Mouse (Mus musculus) embryonic fibroblast, embryonic 13.5 days (primary cell): ENCODE measurements at regions not wholly inside any gene's neighbourhood (a gene's known extent, or its start where the extent isn't known, plus 50 kb on each side); places are given as distances from the start of the nearest gene placed in this dataset.

Experiments
- H3K27ac ChIP-seq: 2 replicates; pipeline ENCODE4 v1.5.1; 2012; ENCODE audit warnings: low read length, control low read depth, inconsistent platforms; ENCODE audit not compliant: insufficient read depth
- H3K4me1 ChIP-seq: 2 replicates; pipeline ENCODE4 v1.6.1; 2011; ENCODE audit warnings: low read length; ENCODE audit not compliant: control insufficient read depth, insufficient read depth
- H3K4me3 ChIP-seq: 2 replicates; pipeline ENCODE4 v1.5.1; 2011; ENCODE audit warnings: mild to moderate bottlenecking, control low read depth, low read length; ENCODE audit not compliant: insufficient read depth
- CTCF ChIP-seq: IDR thresholded peaks from 2 replicates; pipeline ENCODE4 v1.5.1; 2011; ENCODE audit warnings: mild to moderate bottlenecking, control low read depth, low read length, moderate library complexity, borderline replicate concordance; ENCODE audit not compliant: insufficient read depth
- POLR2A ChIP-seq: IDR thresholded peaks from 2 replicates; pipeline ENCODE4 v1.6.1; 2011; ENCODE audit warnings: low read depth, mild to moderate bottlenecking, control low read depth, low read length, moderate library complexity

DNA sequence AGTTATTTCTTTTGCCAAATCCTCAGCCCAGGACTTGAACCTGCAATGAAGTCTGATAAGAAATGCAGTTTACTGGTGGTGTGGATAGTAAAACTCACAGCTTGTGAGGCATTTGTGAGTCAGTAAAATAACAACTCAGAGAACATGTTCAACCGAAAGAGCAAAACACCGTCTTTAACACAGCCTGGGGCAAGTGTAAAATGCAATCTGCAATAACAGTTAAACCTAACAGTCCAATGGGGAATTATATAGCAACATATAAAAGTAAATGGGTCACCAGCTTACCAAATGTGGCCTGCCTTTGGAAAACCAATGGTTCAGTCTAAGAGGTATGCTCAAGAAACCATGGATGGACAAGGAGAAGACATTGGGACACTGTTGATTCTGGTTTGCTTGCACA is 1117.0 kb upstream of the Flrt2 start:
- H3K4me1 ChIP-seq = no peaks in the 10 kb centered on the region
- H3K4me3 ChIP-seq = no peak overlapping the region
- H3K27ac ChIP-seq = no peak overlapping the region
- TF ChIP-seq CTCF = no peak
- no peak for TF ChIP-seq POLR2A

DNA sequence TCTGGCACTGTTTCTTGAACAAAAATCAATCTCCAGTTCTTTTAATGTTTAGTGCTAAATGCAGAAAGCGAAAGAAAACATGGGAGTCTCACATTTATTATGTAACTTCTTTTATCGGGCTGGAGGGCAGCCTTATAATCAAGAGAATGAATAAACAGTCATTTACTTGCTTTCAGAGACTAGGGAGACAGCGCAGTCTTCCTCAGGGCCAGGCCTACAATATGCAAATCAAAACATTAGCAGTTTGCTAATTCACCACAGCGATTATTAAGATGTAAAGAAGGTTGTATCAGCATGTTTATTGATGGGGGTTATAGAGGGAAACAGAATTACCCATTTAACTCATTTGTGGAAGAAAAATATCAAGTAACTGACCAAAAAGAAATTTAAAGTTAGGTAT is 1111.7 kb upstream of the Flrt2 start:
- Histone ChIP-seq H3K27ac (no peak overlapping the region), H3K4me3 (no peak overlapping the region), H3K4me1 (no peaks in the 10 kb centered on the region)
- TF ChIP-seq POLR2A (no peak), CTCF (no peak)

DNA sequence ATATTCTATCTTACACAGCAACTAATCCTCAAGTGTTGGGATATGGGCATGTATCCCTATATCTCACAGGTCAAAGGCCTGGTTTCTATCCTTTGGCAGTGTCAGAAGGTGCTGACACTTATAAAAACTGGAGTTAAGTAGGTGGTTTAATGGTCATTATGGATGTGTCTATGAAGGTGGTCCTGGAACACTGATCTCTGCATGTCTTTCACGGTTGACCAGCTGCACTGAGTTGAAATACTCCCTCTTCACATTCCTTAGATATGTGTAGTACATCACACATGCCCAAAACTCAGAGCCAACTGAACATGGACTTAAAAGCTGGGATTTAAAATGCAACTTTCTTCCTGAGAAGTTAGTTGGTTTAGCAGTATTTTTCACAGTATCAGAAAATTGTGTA is 1107.7 kb upstream of the Flrt2 start:
- Histone ChIP-seq H3K27ac (no peak overlapping the region), H3K4me1 (no peaks in the 10 kb centered on the region), H3K4me3 (no peak overlapping the region)
- TF ChIP-seq POLR2A (no peak), CTCF (no peak)

DNA sequence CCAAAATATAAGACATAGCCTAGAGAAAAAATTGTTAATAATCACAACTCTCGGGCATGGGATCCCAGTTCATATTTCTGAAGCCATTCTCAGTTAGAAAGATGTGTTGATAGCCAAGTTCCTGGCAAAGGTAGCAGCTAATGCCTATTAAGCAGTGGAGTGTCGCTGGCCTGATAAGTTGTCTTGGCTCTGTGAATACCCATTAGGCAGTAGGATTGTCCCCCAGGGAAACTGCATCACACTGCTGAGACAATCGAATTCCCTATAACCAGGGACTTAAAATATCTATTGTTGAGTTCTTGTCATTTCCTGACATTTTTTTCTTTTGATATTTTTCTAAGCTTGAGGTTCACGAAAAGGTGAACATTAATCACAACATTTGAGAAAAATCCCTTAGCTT is 1105.0 kb upstream of the Flrt2 start:
- TF ChIP-seq CTCF = no peak
- no peak for TF ChIP-seq POLR2A
- no peaks in the 10 kb centered on the region for H3K4me1 ChIP-seq
- H3K4me3 ChIP-seq = no peak overlapping the region
- H3K27ac ChIP-seq = no peak overlapping the region

DNA sequence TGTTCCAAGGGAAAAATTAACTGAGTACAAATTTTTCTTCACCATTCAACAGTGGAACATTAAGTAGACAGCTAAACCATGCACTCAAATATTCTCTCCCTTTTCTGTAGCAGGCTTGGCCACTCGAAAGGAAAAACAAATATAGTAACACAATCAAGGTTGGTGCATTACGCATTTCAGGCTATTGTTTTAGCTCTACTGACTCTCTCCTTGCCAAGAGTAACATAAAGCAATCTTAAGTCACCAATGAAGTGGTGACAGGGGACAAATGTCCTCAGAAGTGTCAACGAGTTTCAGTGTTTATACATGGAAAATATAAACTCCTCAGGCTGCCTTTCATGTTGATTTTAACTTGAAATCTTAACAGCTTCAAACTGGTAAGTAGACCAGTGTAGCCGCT is 1103.4 kb upstream of the Flrt2 start:
- TF ChIP-seq POLR2A = no peak
- no peaks in the 10 kb centered on the region for H3K4me1 ChIP-seq

DNA sequence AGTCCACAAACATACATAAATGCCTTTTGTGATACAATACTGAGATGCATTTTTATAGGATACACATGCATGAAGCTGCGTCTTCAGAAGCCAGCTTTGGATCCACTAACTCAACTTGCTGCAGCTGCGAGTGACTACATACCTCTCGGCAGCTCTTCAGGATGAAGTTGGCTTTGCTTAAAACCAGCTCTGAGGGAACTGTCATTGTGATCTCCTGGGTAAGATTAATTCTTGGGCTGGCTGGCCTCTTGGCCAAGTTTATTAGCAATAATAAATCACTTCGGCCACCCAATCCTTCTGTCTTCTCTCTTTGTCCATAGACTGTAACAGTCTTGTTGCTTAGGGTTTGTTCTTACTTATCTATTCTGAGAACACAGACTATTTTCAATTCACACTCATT is 1103.0 kb upstream of the Flrt2 start:
- no peak overlapping the region for H3K4me3 ChIP-seq
- no peak overlapping the region for H3K27ac ChIP-seq
- H3K4me1 ChIP-seq = no peaks in the 10 kb centered on the region
- TF ChIP-seq CTCF = no peak
- no peak for TF ChIP-seq POLR2A

More for the DNA sequence above, 1103.4 kb upstream of the Flrt2 start:
- Histone ChIP-seq H3K4me3 (no peak overlapping the region), H3K27ac (no peak overlapping the region)

DNA sequence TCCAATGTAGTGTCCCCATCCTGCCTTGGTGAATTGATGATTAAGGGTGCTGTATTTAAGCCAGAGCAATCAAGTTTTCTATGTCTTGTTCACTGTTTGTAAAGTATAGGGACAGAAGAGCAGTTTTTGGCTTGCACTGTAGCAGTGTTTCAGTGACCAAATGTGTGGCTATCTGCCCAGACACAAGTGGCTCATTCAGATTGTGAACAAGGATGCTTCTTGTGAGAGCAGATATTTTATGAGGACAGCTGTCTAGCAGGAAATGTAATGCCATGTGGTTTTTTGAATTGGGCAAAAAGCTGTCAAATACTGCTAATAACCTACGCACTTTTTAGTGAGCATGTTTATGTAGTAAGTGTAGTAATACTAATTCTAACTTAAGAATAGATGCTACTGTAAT is 1086.5 kb upstream of the Flrt2 start:
- no peak overlapping the region for H3K27ac ChIP-seq
- no peak overlapping the region for H3K4me3 ChIP-seq
- TF ChIP-seq CTCF (no peak), POLR2A (no peak)
- no peaks in the 10 kb centered on the region for H3K4me1 ChIP-seq

DNA sequence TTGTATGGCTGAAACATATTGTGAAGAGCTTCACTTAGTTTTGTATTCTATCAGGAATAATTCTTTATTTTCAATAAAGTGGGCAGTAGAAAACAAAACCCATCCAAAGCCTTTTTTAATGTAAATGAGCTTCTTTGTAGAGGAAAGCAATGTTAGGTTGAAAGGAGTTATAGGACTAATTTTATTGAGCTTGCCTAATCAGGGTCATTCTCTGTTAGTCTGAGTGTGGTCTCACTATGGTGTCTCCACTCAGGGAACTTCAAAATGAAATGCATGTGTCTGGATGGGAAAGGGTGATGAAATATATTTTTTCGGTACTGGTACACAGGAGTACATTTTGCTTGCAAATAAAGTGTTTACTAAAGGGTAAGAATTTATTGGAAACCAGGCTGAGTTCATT is 1055.5 kb upstream of the Flrt2 start:
- H3K4me1 ChIP-seq = no peaks in the 10 kb centered on the region; the same call in 1 of the 2 replicates
- H3K27ac ChIP-seq = no peak overlapping the region
- H3K4me3 ChIP-seq = no peak overlapping the region
- TF ChIP-seq POLR2A = no peak

DNA sequence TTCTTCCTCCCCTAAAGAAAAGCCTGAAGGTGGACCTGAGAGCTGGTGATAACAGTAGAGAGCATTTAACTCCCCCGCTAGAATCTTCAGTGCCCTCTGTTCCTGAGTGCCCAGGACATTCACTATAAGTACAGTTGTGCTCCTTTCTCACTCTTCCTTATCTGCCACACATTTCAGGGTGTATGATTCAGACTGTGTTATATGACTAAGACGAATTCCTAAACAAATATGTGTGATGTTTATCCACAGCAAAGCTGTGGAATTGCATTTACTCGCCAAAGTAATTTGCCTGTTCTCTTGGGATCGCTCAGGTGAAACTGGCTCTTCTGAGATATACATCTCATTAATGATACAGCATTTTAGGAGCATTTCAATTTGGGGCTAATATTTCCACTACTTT is 1051.9 kb upstream of the Flrt2 start:
- H3K4me1 ChIP-seq = no peaks in the 10 kb centered on the region; the same call in 1 of the 2 replicates
- no peak overlapping the region for H3K27ac ChIP-seq
- H3K4me3 ChIP-seq = no peak overlapping the region
- TF ChIP-seq POLR2A (no peak), CTCF (no peak)

DNA sequence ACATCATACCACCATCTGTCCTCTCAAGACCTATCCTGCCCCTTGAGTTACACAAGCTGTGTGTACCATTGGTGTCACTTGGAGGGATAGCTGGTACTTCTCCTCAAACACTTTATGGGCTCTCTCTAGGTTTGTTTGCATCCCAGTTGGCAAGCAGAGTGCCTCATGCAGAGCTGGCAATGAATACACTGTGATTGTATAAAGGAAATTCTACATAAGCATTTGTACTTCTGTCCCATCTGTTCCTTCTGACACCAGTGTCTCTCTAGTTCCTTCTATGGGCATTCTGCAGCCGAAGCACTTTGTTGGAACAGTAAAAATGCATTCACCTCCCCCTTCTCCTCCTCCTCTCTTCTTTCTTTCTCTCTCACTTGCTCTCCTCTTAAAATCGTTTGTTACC is 1046.7 kb upstream of the Flrt2 start:
- Histone ChIP-seq H3K4me1 (no peaks in the 10 kb centered on the region), H3K4me3 (no peak overlapping the region), H3K27ac (no peak overlapping the region)
- no peak for TF ChIP-seq POLR2A
- TF ChIP-seq CTCF = no peak

DNA sequence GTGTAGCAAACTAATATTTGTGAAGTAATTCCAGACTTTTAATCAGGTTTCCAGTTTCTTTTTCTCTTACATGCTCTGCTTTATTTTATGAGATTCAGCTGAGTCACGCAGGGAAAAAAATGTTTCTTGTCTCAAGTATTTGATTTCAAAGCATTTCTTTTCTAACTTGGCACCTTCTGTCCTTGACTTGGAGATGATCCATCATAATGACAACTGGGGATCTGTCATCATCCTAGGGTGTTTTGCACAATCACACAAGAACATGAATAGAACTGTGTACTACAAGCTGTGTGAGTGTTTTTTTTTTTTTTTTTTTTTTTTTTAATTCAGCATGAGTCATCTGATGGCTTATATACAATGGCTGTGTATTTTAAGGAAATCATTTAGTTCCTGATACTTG is 1022.0 kb upstream of the Flrt2 start:
- TF ChIP-seq POLR2A = no peak
- no peak for TF ChIP-seq CTCF
- H3K4me3 ChIP-seq = no peak overlapping the region
- H3K4me1 ChIP-seq = no peaks in the 10 kb centered on the region
- no peak overlapping the region for H3K27ac ChIP-seq
